Mouse (Mus musculus): Measurements from ENCODE around the gene Necap1.

Necap1 gene

DNA sequence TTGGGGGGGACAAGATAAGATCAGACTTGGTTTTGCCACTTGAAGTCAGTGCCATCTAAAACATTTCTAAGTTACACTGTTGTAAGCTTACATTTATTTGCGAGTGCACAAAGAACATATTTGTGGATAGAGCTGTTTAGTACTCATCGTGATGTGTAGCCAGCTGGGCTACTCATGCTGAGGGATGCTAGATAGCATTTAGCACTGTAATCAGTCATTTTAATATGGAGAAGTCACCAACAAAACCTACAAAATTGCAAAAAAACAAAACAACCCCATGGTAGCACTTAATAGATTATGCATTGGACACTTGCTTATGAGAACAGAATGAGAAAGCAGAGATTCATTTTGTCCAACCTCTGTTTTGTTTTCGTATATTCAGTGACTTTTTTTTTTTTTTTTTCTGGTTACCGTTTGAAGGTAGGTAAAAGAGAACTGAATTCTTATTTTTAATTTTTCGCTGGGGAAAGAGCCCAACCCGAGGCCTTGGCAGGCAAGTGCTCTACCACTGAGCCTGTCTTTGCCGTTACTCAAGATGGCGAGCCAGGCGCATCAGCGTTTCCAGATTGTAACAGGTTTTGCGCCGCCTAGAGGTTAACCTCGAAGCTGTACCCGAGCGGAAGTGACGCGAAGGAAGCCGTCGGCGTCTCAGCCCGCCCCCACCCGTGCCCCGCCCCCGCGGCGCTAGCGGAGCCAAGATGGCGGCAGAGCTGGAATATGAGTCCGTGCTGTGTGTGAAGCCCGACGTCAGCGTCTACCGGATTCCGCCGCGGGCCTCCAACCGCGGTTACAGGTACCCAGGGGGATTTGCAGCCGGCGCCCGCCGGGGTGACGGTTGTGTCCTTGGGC is at the start of gene Necap1:
Necap1 (plus strand) TSS at position 604 of the 849 bp plus-strand sequence.
- peak; percentile 98 for DNase-seq

DNA sequence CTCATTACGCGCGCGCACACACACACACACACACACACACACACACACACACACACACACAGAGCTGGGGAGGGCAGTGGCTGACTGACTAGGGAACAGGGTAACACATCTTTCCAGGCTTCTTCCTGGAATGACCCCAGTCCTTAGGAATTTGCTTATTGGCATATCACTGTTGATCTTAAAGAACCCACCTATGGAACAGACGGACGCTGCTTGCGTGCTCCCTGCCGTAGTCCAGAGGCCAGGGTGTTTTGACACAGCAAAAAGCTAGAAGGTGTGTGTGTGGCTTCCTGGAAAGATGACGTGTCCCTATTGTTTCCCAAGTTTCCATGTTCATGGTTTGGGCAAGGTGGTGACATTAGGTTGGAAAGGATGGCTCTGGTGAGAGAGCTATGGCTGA is 49.1 kb upstream of the Necap1 start:
- no peak for DNase-seq

DNA sequence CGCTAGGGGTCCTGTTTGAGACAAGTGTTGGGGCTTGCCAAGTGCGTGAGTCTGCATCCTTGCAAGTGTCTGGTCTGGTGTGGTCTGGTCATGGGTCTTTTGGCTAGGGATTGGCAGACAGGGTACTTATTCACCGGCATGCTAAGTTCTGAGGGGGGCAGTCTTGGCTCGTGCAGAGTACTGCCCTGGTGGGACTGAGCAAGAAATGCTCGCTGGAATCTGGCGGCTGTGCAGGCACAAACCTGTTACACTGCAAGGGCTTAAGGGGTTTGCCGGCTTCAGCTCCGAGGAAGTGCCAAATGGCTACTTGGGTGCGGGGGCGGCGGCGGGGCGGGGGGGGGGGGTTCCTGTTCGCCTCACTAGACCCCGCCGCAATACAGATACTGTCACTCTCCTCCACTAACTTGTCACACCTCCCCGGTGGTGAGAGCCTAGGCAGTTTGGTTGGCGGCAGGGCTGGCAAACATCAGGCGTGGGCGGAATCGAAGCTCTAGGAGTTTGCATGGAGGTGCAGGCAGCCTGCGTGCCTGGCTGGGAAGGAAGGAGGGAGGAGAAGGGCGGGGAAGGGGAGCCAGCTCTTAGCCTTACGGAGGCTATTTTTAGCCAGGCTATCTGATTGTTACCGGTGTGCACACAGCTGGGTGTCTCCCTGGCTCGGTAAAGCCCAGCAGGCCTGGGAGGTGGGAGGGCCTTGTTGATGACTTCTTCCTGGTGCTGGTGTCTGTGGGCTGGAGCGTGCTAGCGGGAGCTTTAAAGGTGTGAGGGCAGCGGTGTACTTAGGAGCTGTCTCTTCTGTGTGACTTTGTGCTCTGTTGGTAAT is 48.1 kb upstream of the Necap1 start:
- DNase-seq = peak; percentile 73

DNA sequence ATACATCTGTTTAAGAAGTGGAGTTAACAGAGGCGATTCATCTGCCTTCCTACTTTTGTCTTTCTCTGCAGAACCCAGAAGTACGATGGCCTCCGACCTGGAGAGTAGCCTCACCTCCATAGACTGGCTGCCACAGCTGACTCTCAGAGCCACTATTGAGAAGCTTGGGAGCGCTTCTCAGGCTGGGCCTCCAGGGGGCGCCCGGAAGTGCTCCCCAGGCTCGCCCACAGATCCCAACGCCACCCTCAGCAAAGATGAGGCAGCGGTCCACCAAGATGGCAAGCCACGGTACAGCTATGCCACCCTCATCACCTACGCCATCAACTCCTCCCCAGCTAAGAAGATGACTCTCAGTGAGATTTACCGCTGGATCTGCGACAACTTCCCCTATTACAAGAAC is 46.2 kb upstream of the Necap1 start:
- peak; percentile 32 for DNase-seq

DNA sequence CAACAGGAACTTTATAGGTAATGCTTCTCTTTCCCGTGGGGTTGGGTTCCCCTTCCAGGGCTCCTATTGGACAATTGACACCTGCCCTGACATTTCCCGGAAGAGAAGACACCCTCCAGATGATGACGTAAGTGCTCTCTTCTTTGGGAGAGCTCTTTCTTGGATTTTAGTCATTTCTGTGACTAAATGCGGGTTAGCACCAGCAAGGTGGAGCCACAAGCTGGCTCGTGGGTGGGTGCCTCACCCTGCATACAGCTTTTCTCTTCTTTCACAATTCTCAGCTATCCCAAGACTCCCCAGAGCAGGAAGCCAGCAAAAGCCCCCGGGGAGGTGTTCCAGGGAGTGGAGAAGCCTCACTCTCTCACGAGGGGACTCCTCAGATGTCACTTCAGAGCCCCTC is 41.4 kb upstream of the Necap1 start:
- no peak for DNase-seq

DNA sequence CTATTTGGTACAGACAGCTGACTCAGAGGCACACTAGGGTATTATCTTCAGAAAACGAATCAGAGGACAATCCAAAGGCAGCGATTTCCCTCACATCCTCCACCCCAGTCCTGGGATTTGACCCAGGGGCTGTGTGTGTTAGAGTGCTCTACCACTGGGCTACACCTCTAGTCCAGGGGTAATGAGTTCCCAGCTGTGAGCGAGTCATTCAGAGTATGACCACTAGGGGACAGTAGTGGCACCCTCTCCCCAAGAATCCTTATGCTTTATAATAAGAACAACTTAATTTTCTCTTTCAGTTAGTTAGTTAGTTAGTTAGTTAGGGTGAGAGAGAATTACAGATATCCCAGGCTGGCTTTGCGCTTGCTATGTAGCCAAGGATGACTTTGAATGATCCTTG is 39.9 kb upstream of the Necap1 start:
- peak; percentile 39 for DNase-seq

DNA sequence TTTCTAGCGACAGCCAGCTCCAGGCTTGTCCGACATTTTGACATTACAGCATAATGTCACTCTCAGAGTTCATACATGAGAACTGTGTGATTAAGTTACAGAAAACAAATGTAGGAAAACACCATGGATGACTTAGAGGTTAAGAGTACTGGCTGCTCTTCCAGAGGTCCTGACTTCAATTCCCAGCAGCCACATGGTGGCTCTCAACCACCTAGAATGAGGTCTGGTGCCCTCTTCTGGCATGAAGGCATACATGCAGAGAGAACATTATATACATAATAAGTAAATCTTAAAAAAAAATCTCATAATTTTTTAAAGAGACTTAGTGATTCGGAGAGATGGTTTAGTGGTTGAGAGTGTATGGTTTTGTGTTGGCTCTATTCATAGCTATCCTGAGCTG is 37.3 kb upstream of the Necap1 start:
- no peak for DNase-seq

GRCm38 (mm10) chr6:122837539-122837938 is 36.7 kb upstream of the Necap1 start:
- no peak for DNase-seq

GRCm38 (mm10) chr6:122843759-122844158 is 30.5 kb upstream of the Necap1 start:
- DNase-seq = no peak

DNA sequence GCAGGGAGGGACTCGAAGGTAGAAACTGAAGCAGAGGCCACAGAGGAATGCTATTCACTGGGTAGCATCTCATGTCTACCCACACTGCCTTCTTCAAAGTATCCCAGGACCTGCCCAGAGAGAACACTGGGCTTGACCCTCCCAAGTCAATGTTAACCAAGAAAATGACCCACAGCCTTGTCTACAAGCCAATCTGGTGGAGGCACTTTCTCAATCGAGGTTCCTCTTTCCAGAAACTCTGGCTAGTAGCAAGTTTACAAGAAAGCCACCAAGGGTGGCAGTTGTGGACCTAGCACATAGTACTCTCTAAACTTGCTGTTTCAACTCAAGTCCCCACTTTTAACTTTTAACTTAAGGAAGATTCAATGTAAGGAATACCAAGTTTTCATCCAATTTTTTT is 21.6 kb upstream of the Necap1 start:
- no peak for DNase-seq

- DNase-seq = no peak
These were observed 19.7 kb upstream of the Necap1 start for GRCm38 (mm10) chr6:122854552-122854951.

DNA sequence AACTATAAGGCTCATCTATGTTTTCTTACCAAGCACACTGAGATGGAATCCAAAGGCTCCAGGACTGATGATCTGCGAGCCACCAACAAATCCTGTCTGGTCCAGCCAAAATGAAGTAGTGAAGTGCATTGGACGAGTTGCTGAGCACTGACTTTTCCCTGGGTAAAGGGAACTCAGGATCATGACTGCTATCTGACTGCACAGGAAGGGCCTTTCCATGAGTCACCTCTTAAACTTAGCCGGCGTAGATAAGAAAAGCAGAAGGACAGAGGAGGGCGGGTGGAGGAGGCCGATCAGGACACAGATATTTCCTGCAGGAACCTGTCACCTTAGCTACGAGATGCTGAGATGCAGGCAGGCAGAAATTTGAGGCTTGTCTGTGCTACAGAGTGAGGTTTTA is 18.3 kb upstream of the Necap1 start, which contains the start of gene C3ar1:
C3ar1 (minus strand) TSS at position 207 of the 400 bp plus-strand sequence.
- no peak for DNase-seq

GRCm38 (mm10) chr6:122862434-122862833 is 11.8 kb upstream of the Necap1 start:
- no peak for DNase-seq

DNA sequence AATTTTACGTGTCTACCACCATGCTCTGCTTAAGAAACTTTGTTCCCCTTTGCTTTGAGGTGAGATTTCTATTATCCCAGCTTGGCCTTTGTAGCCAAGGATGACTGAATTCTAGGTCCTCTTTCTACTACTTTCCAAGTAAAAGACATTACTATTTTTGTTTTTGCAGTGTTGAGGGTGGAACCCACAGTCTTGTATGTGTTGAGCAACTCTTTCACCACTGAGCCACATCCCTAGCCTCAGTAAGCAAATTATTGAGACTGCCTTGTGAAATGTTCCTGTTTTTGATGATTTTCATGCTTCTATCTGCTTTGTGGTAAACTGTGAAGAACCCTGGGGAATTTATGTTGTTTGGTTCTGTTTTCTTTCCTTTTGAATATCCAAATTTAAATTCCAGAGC is 11.4 kb upstream of the Necap1 start:
- no peak for DNase-seq

DNA sequence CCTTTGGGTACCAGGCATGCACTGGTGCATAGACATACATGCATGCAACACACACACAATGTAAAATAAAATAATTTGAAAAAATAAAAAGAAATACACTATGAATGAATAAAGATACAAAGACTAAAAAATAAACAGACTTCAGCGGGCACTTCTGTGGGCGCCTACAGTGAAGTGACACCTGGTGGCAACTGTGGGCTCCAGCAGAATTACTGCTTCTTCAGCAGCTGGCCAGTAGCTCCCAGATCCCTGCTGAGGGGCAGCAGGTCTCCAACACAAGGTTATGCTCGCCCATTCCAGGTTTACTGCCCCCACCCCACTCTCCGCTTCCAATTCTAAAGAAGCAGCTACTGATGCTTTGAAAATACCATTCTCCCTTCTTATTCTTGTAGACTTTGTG is 6.4 kb upstream of the Necap1 start:
- peak; percentile 13 for DNase-seq

- no peak for DNase-seq
These were observed 4.4 kb upstream of the Necap1 start for GRCm38 (mm10) chr6:122869846-122870245.

GRCm38 (mm10) chr6:122872800-122873199 is 1.5 kb upstream of the Necap1 start:
- DNase-seq = no peak

GRCm38 (mm10) chr6:122874720-122875389 is 581 bp downstream of the Necap1 start:
- DNase-seq = no peak

- no peak for DNase-seq
These were observed 5.0 kb downstream of the Necap1 start for GRCm38 (mm10) chr6:122879141-122879735.

- DNase-seq = peak; percentile 21
These were observed 5.7 kb downstream of the Necap1 start for GRCm38 (mm10) chr6:122879781-122880505.

DNA sequence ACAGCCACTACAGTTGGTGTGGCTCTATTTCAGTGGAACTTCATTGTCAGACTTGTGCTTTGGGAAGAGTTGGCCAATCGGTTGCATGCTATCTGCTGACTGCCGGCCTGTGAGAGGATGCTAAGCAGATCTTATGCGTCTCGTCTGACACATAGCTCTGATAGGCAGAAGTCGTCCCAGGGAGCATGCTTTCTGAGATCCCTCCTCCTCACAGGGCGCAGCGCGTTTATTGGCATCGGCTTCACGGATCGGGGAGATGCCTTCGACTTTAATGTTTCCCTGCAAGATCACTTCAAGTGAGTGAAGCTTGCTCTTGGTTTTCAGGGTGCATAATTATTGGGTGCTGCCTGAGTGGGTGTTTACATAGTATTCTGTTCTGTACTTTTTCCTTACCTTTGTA is 7.0 kb downstream of the Necap1 start:
- no peak for DNase-seq

- no peak for DNase-seq
These were observed 9.3 kb downstream of the Necap1 start for GRCm38 (mm10) chr6:122883603-122884002.

Data from kidney, postnatal 14 days (tissue).